Mouse (Mus musculus) stomach, postnatal 0 days (tissue): ENCODE measurements around the gene Nup210l. TPM values are rescaled to one million over a fixed set of nuclear protein-coding genes. Genes with fewer than 3 reads are reported as not detected.

Experiments
- ATAC-seq: fragments of 200-750 bp; cut with Nextera tagmentation; 2 replicates; pipeline ENCODE4 v1.8.0; 2017; ENCODE audit not compliant: low FRiP score, low TSS enrichment
- DNase-seq: peaks from one replicate; pipeline ENCODE4 v3.0.0-alpha.2; 2016; ENCODE audit warnings: low spot score
- H3K27ac ChIP-seq: fragments of 300-500 bp; sonication (generic); replicated peaks from 2 replicates; pipeline ENCODE4 v1.5.1; 2014; ENCODE audit warnings: mild to moderate bottlenecking, control low read depth
- H3K27me3 ChIP-seq: fragments of 300-500 bp; sonication (generic); 2 replicates; pipeline ENCODE4 v1.6.1; 2014; ENCODE audit warnings: low read length; ENCODE audit not compliant: control insufficient read depth, insufficient read depth
- H3K36me3 ChIP-seq: fragments of 300-500 bp; sonication (generic); 2 replicates; pipeline ENCODE4 v1.6.1; 2014; ENCODE audit warnings: low read length, mixed read lengths; ENCODE audit not compliant: control insufficient read depth, insufficient read depth
- H3K4me1 ChIP-seq: fragments of 300-500 bp; sonication (generic); replicated peaks from 2 replicates; pipeline ENCODE4 v1.6.1; 2014; ENCODE audit warnings: antibody characterized with exemption; ENCODE audit not compliant: control insufficient read depth, insufficient read depth
- H3K4me2 ChIP-seq: fragments of 300-500 bp; sonication (generic); replicated peaks from 2 replicates; pipeline ENCODE4 v1.6.1; 2014; ENCODE audit warnings: low read depth, mild to moderate bottlenecking, control low read depth, moderate library complexity
- H3K4me3 ChIP-seq: fragments of 300-500 bp; sonication (generic); 2 replicates; pipeline ENCODE4 v1.5.1; 2014; ENCODE audit warnings: low read depth, low read length, control low read depth
- H3K9ac ChIP-seq: fragments of 300-500 bp; sonication (generic); 2 replicates; pipeline ENCODE4 v1.6.1; 2014; ENCODE audit warnings: mild to moderate bottlenecking, low read length, control low read depth, mixed read lengths
- H3K9me3 ChIP-seq: fragments of 300-500 bp; sonication (generic); 2 replicates; pipeline ENCODE4 v1.6.1; 2016; ENCODE audit warnings: low read length; ENCODE audit not compliant: control insufficient read depth
- CTCF ChIP-seq: IDR thresholded peaks from 2 replicates; pipeline ENCODE4 v1.5.1; 2016; ENCODE audit warnings: antibody characterized with exemption, low read depth, mild to moderate bottlenecking, moderate library complexity
- EP300 ChIP-seq: optimal IDR thresholded peaks from 2 replicates; pipeline ENCODE3; 2016; ENCODE audit warnings: antibody characterized with exemption
- WGBS: fragments of 180-500 bp; shearing (Covaris S2); extraction: QIAGEN DNeasy Blood & Tissue Kit; methylation state at CpG from one replicate; pipeline ENCODE4 v1.1.7; 2014; 5-methylcytosine and 5-hydroxymethylcytosine counted together
- polyA plus RNA-seq: library from polyadenylated mRNA; unstranded; fragments of >200 nt; fragmentation: Nextera tagmentation; extraction: Ambion mirVana; gene quantifications from 2 replicates; pipeline ENCODE4 v1.2.1, GENCODE M21; 2015

Nup210l gene
- polyA plus RNA-seq, 1 experiment from 2014 or later: 0.06 TPM

DNA sequence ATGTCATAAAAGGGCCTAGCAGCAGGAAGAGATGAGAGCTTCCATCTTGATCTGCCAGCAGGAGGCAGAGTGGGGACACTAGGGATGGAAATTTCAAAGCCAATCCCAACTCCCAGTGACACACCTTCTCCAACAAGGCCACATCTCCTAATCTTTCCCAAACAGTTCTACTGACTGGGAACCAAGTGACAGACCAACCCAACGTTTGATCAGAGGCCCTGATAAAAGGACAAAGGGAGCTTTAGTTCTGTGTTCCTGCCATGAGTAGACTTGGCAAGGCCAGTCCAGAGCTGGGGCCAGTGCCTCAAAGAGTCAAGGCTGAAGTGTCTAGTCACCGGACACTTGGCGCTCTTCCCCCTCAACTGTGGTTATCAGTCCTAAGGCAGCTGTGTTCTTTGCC lies 57.6 kb downstream of the Nup210l start:
- 71% methylated on average over 3 of the region's 3 CpGs for WGBS
- Histone ChIP-seq H3K4me1 (no peaks in the 10 kb centered on the region), H3K36me3 (no peaks in the 10 kb centered on the region), H3K4me3 (no peak overlapping the region), H3K27me3 (no peaks in the 10 kb centered on the region), H3K9ac (no peak overlapping the region), H3K27ac (no peak overlapping the region), H3K4me2 (no peak overlapping the region), H3K9me3 (no peaks in the 10 kb centered on the region)
- DNase-seq (no peak), ATAC-seq (no peak)
- TF ChIP-seq EP300 (no peak), CTCF (peak; percentile 42; the same call in 1 of the 2 replicates)

DNA sequence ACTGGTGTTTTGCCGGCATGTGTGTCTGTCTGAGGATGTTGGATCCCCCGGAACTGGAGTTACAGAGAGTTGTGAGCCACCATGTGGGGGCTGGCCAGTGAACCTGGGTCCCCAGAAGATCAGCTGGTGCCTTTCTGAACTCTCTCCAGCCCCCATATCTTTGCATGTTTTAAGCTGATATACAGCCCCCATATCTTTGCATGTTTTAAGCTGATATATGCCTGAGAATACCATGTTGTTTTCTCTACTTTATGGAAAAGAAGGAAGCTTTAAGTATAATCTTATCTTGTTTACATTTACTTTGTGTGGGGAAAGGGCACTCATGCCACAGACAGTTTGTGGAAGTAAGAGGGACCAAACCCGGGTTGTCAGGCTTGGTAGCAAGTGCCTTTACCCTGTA lies 75.6 kb downstream of the Nup210l start:
- Histone ChIP-seq H3K9me3 (no peaks in the 10 kb centered on the region), H3K4me2 (no peak overlapping the region), H3K4me3 (no peak overlapping the region), H3K9ac (no peak overlapping the region), H3K36me3 (no peaks in the 10 kb centered on the region), H3K27ac (no peak overlapping the region), H3K4me1 (no peaks in the 10 kb centered on the region), H3K27me3 (no peaks in the 10 kb centered on the region)
- DNase-seq: no peak
- TF ChIP-seq EP300: no peak
- no peak for TF ChIP-seq CTCF
- no peak for ATAC-seq
- WGBS: 55% methylated on average over 3 of the region's 3 CpGs

DNA sequence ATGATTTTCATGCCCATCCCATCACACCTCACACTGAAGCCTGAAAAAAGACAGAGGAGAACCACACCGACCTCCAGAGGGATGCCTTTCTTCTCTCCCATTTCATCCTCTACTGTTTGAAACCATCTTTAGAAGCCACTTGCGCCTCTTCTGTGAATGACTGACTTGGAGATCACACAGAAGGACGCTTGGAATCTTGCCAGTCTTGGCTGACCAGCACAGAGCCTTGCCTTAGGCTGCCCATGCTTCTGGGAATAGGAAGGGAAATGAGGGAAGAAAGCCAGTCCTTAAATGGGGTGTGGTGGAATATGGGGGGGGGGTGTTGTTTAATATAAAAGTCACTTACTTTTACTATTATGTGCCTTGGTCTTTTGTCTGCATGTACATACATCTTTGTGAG lies 79.6 kb downstream of the Nup210l start:
- no peaks in the 10 kb centered on the region for H3K4me1 ChIP-seq
- 78% methylated on average over 3 of the region's 3 CpGs for WGBS
- no peaks in the 10 kb centered on the region for H3K27me3 ChIP-seq
- TF ChIP-seq EP300 (no peak), CTCF (no peak)
- no peak overlapping the region for H3K4me2 ChIP-seq
- no peak for DNase-seq
- no peak overlapping the region for H3K9ac ChIP-seq
- no peak overlapping the region for H3K27ac ChIP-seq
- H3K36me3 ChIP-seq: no peaks in the 10 kb centered on the region
- no peak overlapping the region for H3K4me3 ChIP-seq
- H3K9me3 ChIP-seq: no peaks in the 10 kb centered on the region
- ATAC-seq: no peak

DNA sequence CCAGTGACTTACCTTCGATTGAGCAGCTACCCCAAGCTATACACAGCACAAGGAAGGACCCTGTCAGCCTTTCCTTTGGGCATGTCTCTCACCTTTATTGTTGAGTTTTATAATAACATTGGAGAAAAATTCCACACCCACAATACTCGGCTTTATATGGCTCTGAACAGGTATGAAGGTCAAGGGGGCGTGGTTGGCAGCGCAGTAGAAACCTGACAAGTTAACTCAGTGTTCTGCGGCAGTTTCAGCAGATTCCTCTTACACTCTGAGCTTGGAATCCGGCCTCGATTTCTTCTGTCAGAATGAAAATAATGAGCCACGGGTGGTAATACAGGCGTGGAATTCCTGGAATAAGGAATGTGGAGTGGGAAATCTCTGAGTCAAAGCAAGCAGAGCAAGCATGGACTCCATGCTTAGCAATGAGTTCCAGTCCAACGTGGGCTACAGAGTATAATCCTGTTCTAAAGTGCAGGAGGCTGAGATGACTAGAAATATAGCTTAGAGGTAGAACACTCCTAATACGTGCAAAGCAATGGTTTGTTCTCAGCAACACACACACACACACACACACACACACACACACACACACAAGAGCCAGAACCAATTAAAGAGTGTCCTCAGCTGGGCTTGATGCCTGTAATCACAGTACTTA lies 87.1 kb downstream of the Nup210l start:
- TF ChIP-seq CTCF (no peak), EP300 (no peak)
- no peak overlapping the region for H3K4me2 ChIP-seq
- no peaks in the 10 kb centered on the region for H3K27me3 ChIP-seq
- no peak overlapping the region for H3K4me3 ChIP-seq
- no peaks in the 10 kb centered on the region for H3K9me3 ChIP-seq
- H3K27ac ChIP-seq: no peak overlapping the region
- ATAC-seq (no peak), DNase-seq (peak; percentile 38)
- WGBS: 44% methylated on average over 11 of the region's 11 CpGs
- H3K4me1 ChIP-seq: no peaks in the 10 kb centered on the region
- H3K9ac ChIP-seq: no peak overlapping the region
- no peaks in the 10 kb centered on the region for H3K36me3 ChIP-seq

DNA sequence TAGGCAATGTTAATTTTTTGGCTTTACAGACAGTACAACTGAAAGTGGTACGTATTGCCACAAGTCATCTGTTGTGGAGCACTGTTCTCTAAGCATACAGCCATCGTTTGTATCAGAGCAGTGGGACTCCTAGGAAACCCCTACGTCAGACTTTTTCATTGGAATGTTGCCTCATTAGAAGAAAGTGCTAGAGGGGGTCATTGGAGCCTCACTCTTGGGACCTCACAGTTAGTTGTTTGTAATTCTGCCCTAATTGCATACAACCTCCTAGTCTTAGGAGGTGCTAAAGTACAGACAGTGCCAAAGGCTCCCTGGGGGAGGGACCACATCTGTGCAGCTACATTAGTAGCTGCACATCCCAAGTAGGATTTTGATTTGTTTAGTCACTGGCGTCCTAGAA lies 90.8 kb downstream of the Nup210l start:
- TF ChIP-seq CTCF (no peak), EP300 (no peak)
- Histone ChIP-seq H3K9me3 (no peaks in the 10 kb centered on the region), H3K27ac (no peak overlapping the region), H3K9ac (no peak overlapping the region), H3K4me2 (no peak overlapping the region), H3K27me3 (no peaks in the 10 kb centered on the region), H3K4me1 (no peaks in the 10 kb centered on the region), H3K36me3 (no peaks in the 10 kb centered on the region), H3K4me3 (no peak overlapping the region)
- no peak for ATAC-seq
- WGBS: 58% methylated on average over 4 of the region's 4 CpGs
- no peak for DNase-seq

DNA sequence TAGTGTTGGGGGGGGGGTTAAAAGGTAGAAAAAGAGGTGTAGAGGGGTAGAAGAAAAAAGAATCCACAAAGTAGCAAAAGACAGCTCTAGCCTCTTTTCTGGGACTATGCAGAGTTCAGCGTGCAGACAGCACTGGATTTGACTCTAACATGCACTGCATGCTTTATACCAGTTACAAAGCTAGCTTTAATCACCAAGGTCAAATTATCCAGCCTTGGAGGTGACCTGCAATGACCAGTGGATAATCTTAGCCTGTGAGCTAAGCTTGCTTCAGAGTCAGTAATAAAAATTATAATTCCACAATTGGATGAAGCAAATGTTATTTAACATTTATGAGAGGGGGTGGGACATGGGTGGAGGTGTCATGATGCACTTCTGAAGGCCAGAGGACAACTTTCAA lies 91.7 kb downstream of the Nup210l start:
- TF ChIP-seq EP300: no peak
- TF ChIP-seq CTCF: no peak
- DNase-seq: no peak
- 88% methylated on average over 1 of the region's 1 CpGs for WGBS
- H3K4me2 ChIP-seq: no peak overlapping the region
- no peaks in the 10 kb centered on the region for H3K27me3 ChIP-seq
- no peaks in the 10 kb centered on the region for H3K4me1 ChIP-seq
- H3K9ac ChIP-seq: no peak overlapping the region
- no peak for ATAC-seq
- no peaks in the 10 kb centered on the region for H3K36me3 ChIP-seq
- H3K4me3 ChIP-seq: no peak overlapping the region
- no peak overlapping the region for H3K27ac ChIP-seq
- H3K9me3 ChIP-seq: no peaks in the 10 kb centered on the region
